Mouse (Mus musculus) ES-E14 (cell line): ENCODE results near the gene Rbm6.

Experiments
- CHD2 ChIP-seq: IDR thresholded peaks from 2 replicates; pipeline ENCODE4 v1.6.1; 2014; ENCODE audit warnings: mild to moderate bottlenecking, low read depth, low read length, inconsistent platforms
- HCFC1 ChIP-seq: IDR thresholded peaks from 2 replicates; pipeline ENCODE4 v1.6.1; 2012; ENCODE audit warnings: low read length, inconsistent platforms, borderline replicate concordance; ENCODE audit not compliant: insufficient read depth
- ZC3H11A ChIP-seq: IDR thresholded peaks from 2 replicates; pipeline ENCODE4 v1.6.1; 2012; ENCODE audit warnings: low read depth, mild to moderate bottlenecking, inconsistent platforms, low read length, borderline replicate concordance
- ZNF384 ChIP-seq: IDR thresholded peaks from 2 replicates; pipeline ENCODE4 v1.6.1; 2012; ENCODE audit warnings: low read depth, low read length, inconsistent platforms

GRCm38 (mm10) chr9:107810985-107811384 is 62.1 kb downstream of the Rbm6 start:
- TF ChIP-seq ZC3H11A = no peak
- no peak for TF ChIP-seq ZNF384
- TF ChIP-seq HCFC1 = no peak
- TF ChIP-seq CHD2 = no peak
